Mouse (Mus musculus) liver, postnatal 0 days (tissue): ENCODE data around the gene E030030I06Rik.
A peak's percentile ranks its signal among the peaks of the same experiment; 100 is the strongest.
"Not testable (repeated sequence)": the region's sequence is repeated elsewhere in the genome, so short reads cannot be mapped to it uniquely, and the experiment has no call there.

ENCODE experiments used
- CTCF ChIP-seq: sonication (generic); IDR thresholded peaks from 2 replicates; pipeline ENCODE4 v1.5.1; 2016; ENCODE audit warnings: antibody characterized with exemption, low read depth
- EP300 ChIP-seq: IDR thresholded peaks from 2 replicates; pipeline ENCODE4 v1.6.1; 2016; ENCODE audit warnings: antibody characterized with exemption, low read depth, mild to moderate bottlenecking

DNA sequence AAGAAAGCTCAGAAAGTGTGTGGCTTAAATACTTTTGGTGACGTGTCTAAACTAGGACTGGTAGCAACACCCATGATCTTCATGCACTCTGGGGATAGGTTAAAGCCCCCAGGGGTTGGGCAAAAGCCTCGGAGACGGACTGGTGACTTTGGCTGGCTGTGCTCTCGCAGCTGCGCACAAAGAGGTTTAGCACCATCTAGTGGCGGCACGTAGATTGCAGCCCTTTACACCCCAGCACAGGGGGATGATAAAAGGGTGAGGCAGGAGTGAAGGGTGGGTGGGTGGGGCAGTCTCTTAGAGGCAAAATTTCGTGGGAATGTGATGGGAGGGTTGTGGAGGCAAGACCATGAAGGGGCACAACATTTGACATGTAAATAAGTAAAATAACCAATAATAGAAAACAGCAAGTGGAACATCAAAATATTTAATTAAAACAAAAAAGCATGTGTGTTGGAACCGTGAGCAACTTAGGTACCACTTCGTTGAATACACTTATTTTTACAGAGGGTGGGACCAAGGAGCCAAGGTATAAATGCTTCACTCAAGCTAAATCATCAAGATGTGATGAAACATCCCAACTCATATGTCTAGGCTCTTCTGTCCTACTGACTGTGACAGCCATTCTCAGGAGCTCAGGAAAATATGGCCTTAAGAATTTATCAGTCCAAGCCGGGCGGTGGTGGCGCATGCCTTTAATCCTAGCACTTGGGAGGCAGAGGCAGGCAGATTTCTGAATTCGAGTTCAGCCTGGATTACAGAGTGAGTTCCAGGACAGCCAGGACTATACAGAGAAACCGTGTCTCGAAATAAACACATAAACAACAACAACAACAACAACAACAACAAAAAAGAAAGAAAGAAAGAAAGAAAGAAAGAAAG, 14.9 kb upstream of the E030030I06Rik start:
- peak; percentile 68 for TF ChIP-seq CTCF
- TF ChIP-seq EP300, result not testable (repeated sequence)
